Mouse (Mus musculus): ENCODE data around the gene Plekhg5. TPM values are rescaled to one million over a fixed set of nuclear protein-coding genes. Genes with fewer than 3 reads are reported as not detected.

Gene Plekhg5
- total and polyA plus RNA-seq, 2 experiments from 2014 or later: 12.8 to 18.6 TPM

- DNase-seq (peak; percentile 59), ATAC-seq (peak; percentile 44)
- Histone ChIP-seq H3K9ac (no peak overlapping the region), H3K4me1 (ENCODE audit: insufficient read depth) (peaks cover 12% of the 10 kb centered on the region), H3K36me3 (ENCODE audit: insufficient read depth) (no peaks in the 10 kb centered on the region; the same call in 1 of the 2 replicates), H3K27me3 (ENCODE audit: insufficient read depth, low read length) (no peaks in the 10 kb centered on the region), H3K9me3 (ENCODE audit: low read length) (no peaks in the 10 kb centered on the region), H3K4me3 (ENCODE audit: low read depth, low read length) (no peak overlapping the region), H3K4me2 (ENCODE audit: low read depth) (peak overlapping the region; percentile 85), H3K27ac (ENCODE audit: low read depth, low read length) (no peak overlapping the region)
- TF ChIP-seq CTCF (IDR thresholded peaks at IDR 0.05; ENCODE audit: low read depth): no peak
- 20% methylated on average over 8 of the region's 8 CpGs for WGBS
Observed at GRCm38 (mm10) chr4:152088556-152089120, 16.3 kb downstream of the Plekhg5 start.

GRCm38 (mm10) chr4:152090191-152090590 is 17.9 kb downstream of the Plekhg5 start:
- H3K4me3 ChIP-seq (ENCODE audit: low read depth, low read length): no peak overlapping the region
- H3K27ac ChIP-seq (ENCODE audit: low read depth, low read length): no peak overlapping the region
- peaks cover 12% of the 10 kb centered on the region for H3K4me1 ChIP-seq (ENCODE audit: insufficient read depth)
- 81% methylated on average over 9 of the region's 9 CpGs for WGBS
- ATAC-seq (no peak), DNase-seq (no peak)
- H3K36me3 ChIP-seq (ENCODE audit: insufficient read depth): no peaks in the 10 kb centered on the region; the same call in 1 of the 2 replicates
- H3K9ac ChIP-seq: no peak overlapping the region
- no peaks in the 10 kb centered on the region for H3K9me3 ChIP-seq (ENCODE audit: low read length)
- no peak for TF ChIP-seq CTCF (IDR thresholded peaks at IDR 0.05; ENCODE audit: low read depth)
- H3K27me3 ChIP-seq (ENCODE audit: insufficient read depth, low read length): no peaks in the 10 kb centered on the region
- no peak overlapping the region for H3K4me2 ChIP-seq (ENCODE audit: low read depth)

GRCm38 (mm10) chr4:152092751-152093293 is 20.5 kb downstream of the Plekhg5 start:
- Histone ChIP-seq H3K36me3 (ENCODE audit: insufficient read depth) (no peaks in the 10 kb centered on the region; the same call in 1 of the 2 replicates), H3K27me3 (ENCODE audit: insufficient read depth, low read length) (no peaks in the 10 kb centered on the region), H3K4me1 (ENCODE audit: insufficient read depth) (peaks cover 4% of the 10 kb centered on the region), H3K9ac (no peak overlapping the region), H3K9me3 (ENCODE audit: low read length) (no peaks in the 10 kb centered on the region), H3K4me2 (ENCODE audit: low read depth) (no peak overlapping the region), H3K27ac (ENCODE audit: low read depth, low read length) (no peak overlapping the region), H3K4me3 (ENCODE audit: low read depth, low read length) (no peak overlapping the region)
- DNase-seq: no peak
- TF ChIP-seq CTCF (IDR thresholded peaks at IDR 0.05; ENCODE audit: low read depth): no peak
- WGBS: 49% methylated on average over 8 of the region's 8 CpGs
- no peak for ATAC-seq

- Histone ChIP-seq H3K9me3 (ENCODE audit: low read length) (no peaks in the 10 kb centered on the region), H3K36me3 (ENCODE audit: insufficient read depth) (no peaks in the 10 kb centered on the region; the same call in 1 of the 2 replicates), H3K4me3 (ENCODE audit: low read depth, low read length) (no peak overlapping the region), H3K27ac (ENCODE audit: low read depth, low read length) (no peak overlapping the region), H3K4me1 (ENCODE audit: insufficient read depth) (no peaks in the 10 kb centered on the region), H3K27me3 (ENCODE audit: insufficient read depth, low read length) (no peaks in the 10 kb centered on the region), H3K4me2 (ENCODE audit: low read depth) (no peak overlapping the region), H3K9ac (no peak overlapping the region)
- ATAC-seq (no peak), DNase-seq (no peak)
- 81% methylated on average over 12 of the region's 12 CpGs for WGBS
- no peak for TF ChIP-seq CTCF (IDR thresholded peaks at IDR 0.05; ENCODE audit: low read depth)
Observed at GRCm38 (mm10) chr4:152094233-152094632, 21.9 kb downstream of the Plekhg5 start.

GRCm38 (mm10) chr4:152095937-152096910 is 23.9 kb downstream of the Plekhg5 start:
- H3K27ac ChIP-seq (ENCODE audit: low read depth, low read length): no peak overlapping the region
- ATAC-seq: no peak; the same call in 1 of the 2 replicates

GRCm38 (mm10) chr4:152096927-152097326 is 24.6 kb downstream of the Plekhg5 start:
- no peak for TF ChIP-seq CTCF (IDR thresholded peaks at IDR 0.05; ENCODE audit: low read depth)
- H3K4me1 ChIP-seq (ENCODE audit: insufficient read depth): no peaks in the 10 kb centered on the region
- no peak overlapping the region for H3K9ac ChIP-seq
- H3K27me3 ChIP-seq (ENCODE audit: insufficient read depth, low read length): no peaks in the 10 kb centered on the region
- ATAC-seq (no peak; the same call in 1 of the 2 replicates), DNase-seq (no peak)
- 40% methylated on average over 6 of the region's 6 CpGs for WGBS
- 0 out of 2 replicates have a peak overlapping the region, but pooled peaks have one; percentile 5 for H3K4me3 ChIP-seq (ENCODE audit: low read depth, low read length)
- no peaks in the 10 kb centered on the region for H3K9me3 ChIP-seq (ENCODE audit: low read length)
- H3K36me3 ChIP-seq (ENCODE audit: insufficient read depth): no peaks in the 10 kb centered on the region
- no peak overlapping the region for H3K27ac ChIP-seq (ENCODE audit: low read depth, low read length)
- H3K4me2 ChIP-seq (ENCODE audit: low read depth): no peak overlapping the region

More at GRCm38 (mm10) chr4:152095937-152096910, 23.9 kb downstream of the Plekhg5 start:
- peak; percentile 69 for TF ChIP-seq CTCF (IDR thresholded peaks at IDR 0.05; ENCODE audit: low read depth)
- Histone ChIP-seq H3K27me3 (ENCODE audit: insufficient read depth, low read length) (no peaks in the 10 kb centered on the region), H3K4me1 (ENCODE audit: insufficient read depth) (no peaks in the 10 kb centered on the region), H3K4me3 (ENCODE audit: low read depth, low read length) (no peak overlapping the region), H3K9me3 (ENCODE audit: low read length) (no peaks in the 10 kb centered on the region), H3K36me3 (ENCODE audit: insufficient read depth) (no peaks in the 10 kb centered on the region), H3K4me2 (ENCODE audit: low read depth) (no peak overlapping the region), H3K9ac (no peak overlapping the region)
- 23% methylated on average over 27 of the region's 27 CpGs for WGBS
- no peak for DNase-seq
